8 mouse cellular contexts compared by ENCODE assay signal in the genomic region with DNA sequence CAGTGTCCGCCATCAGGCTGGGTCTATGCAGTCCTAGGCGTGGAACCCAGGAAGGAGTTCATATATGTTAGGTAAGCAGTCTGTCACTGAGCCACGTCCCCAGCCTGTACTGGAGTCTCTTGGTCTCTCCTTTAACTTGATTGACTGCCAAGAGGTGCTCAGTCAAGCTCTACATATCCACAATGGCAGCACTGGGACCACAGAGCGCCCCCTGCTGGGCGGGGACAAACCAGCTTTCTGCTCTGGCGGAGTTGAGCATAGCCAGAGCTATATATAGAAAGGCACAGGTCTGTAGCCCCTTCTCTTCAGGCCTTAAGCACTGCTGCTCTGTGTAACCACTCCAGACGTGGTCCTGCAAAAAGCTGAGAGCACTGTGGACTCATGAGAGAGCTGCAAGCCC. TPM values are rescaled to one million over a fixed set of nuclear protein-coding genes. Genes with fewer than 3 reads are reported as not detected.
DNase-seq lines count a peak whose midpoint lies in the region; ATAC-seq and TF ChIP-seq lines count a peak whose summit lies in the region.
"Had no signal": no experiment of that assay in that cellular context is flagged by ENCODE, and none has a peak within 500 bp of the region (broad histone marks: within the 10 kb centered on the region; RNA-seq: fewer than 3 reads in every experiment).

No protein-coding gene starts in this region.

- no peak for TF ChIP-seq POLR2A in brain, embryonic 14.5 days (IDR thresholded peaks at IDR 0.05; ENCODE audit: borderline replicate concordance, extremely low read depth, insufficient read depth, insufficient read length, poor library complexity, severe bottlenecking)

- no peak overlapping the region for H3K4me2 ChIP-seq in forebrain, embryonic 13.5 days
- H3K4me2 ChIP-seq: lung, embryonic 15.5 days had no signal

- H3K9me3 ChIP-seq in forebrain, embryonic 13.5 days (replicated peaks) = no peaks in the 10 kb centered on the region
- H3K9me3 ChIP-seq: lung, embryonic 15.5 days had no signal

- no peak for ATAC-seq in forebrain, embryonic 13.5 days

- H3K36me3 ChIP-seq in forebrain, embryonic 13.5 days (ENCODE audit: poor library complexity, severe bottlenecking) = no peaks in the 10 kb centered on the region
- H3K36me3 ChIP-seq: lung, embryonic 15.5 days had no signal

- H3K9ac ChIP-seq in forebrain, embryonic 13.5 days = no peak overlapping the region
- H3K9ac ChIP-seq: lung, embryonic 15.5 days had no signal

- peak; percentile 58 for TF ChIP-seq CTCF in left cerebral cortex, adult 2 months (IDR thresholded peaks at IDR 0.05)
- TF ChIP-seq CTCF in brain, embryonic 14.5 days (IDR thresholded peaks at IDR 0.05; ENCODE audit: borderline replicate concordance, extremely low read depth, insufficient read depth, insufficient read length) = peak; percentile 59

- WGBS in forebrain, embryonic 13.5 days = 47% methylated on average over 7 of the region's 7 CpGs

- no peak overlapping the region for H3K27ac ChIP-seq in left cerebral cortex, adult 2 months
- H3K27ac ChIP-seq in forebrain, embryonic 13.5 days = no peak overlapping the region
- H3K27ac ChIP-seq: lung, embryonic 15.5 days had no signal

- no peaks in the 10 kb centered on the region; the same call in 1 of the 2 replicates for H3K27me3 ChIP-seq in forebrain, embryonic 13.5 days

- H3K4me1 ChIP-seq in forebrain, embryonic 13.5 days = peaks cover 27% of the 10 kb centered on the region

- H3K4me3 ChIP-seq in left cerebral cortex, adult 2 months = no peak overlapping the region
- H3K4me3 ChIP-seq in forebrain, embryonic 13.5 days = no peak overlapping the region
- H3K4me3 ChIP-seq: lung, embryonic 15.5 days had no signal

- DNase-seq in left cerebral cortex, adult 2 months (ENCODE audit: extremely low spot score in 1 of 2, low spot score in 2 of 2) = no peak
- no peak for DNase-seq in left cerebral cortex, postnatal 25 days (ENCODE audit: low spot score in 2 of 2)
- DNase-seq in MN1 (ENCODE audit: low spot score) = peak; percentile 26
- no peak for DNase-seq in brain, embryonic 14.5 days (ENCODE audit: low read depth)
- DNase-seq in kidney, postnatal 4 days = peak; percentile 65 to 72
- peak; percentile 28 to 33 for DNase-seq in spleen, postnatal 14 days (ENCODE audit: low spot score in 2 of 2)

- intact Hi-C loops in left cerebral cortex, adult 2 months (cut with DNase I) = no loop called here
- intact Hi-C loops in left cerebral cortex, postnatal 25 days (cut with DNase I) = no loop called here

RNA-seq across cellular contexts. Expression of a gene that starts 25.7 kb away (rescaled TPM):
- total RNA-seq in left cerebral cortex, adult 2 months (2021) = 10 to 100 TPM; 34.5 to 38.1 TPM
- total RNA-seq in left cerebral cortex, postnatal 25 days (2021) = 10 to 100 TPM; 35.0 to 37.6 TPM
- 9.7 and 14.6 TPM in 2 replicates for polyA plus RNA-seq in brain, embryonic 14.5 days (2012; rRNA removed)
- polyA plus RNA-seq in forebrain, embryonic 13.5 days (2015; fragmentation: Nextera tagmentation; extraction: Ambion mirVana) = 0.44 and 1.1 TPM in 2 replicates

Comparison
In these comparisons a context has a peak if more than half of its experiments do, and no peak if none do; other contexts are left out.
1. DNase-seq: peak in MN1 (single experiment), kidney, postnatal 4 days (2 of 2) and spleen, postnatal 14 days (2 of 2); none in left cerebral cortex, adult 2 months (0 of 2), left cerebral cortex, postnatal 25 days (0 of 2) and brain, embryonic 14.5 days (single experiment).